Mouse (Mus musculus) midbrain, embryonic 12.5 days (tissue): ENCODE results near the gene Olfr356. TPM values are rescaled to one million over a fixed set of nuclear protein-coding genes. Genes with fewer than 3 reads are reported as not detected.

Experiments used
- ATAC-seq: fragments of 200-750 bp; cut with Nextera tagmentation; 2 replicates; pipeline ENCODE4 v1.8.0; 2017; ENCODE audit warnings: low read depth, moderate TSS enrichment, moderate library complexity; ENCODE audit not compliant: low FRiP score
- H3K27ac ChIP-seq: fragments of 300-500 bp; sonication (generic); replicated peaks from 2 replicates; pipeline ENCODE4 v1.5.1; 2016; ENCODE audit warnings: mild to moderate bottlenecking
- H3K27me3 ChIP-seq: fragments of 300-500 bp; sonication (generic); 2 replicates; pipeline ENCODE4 v1.6.1; 2016; ENCODE audit warnings: mild to moderate bottlenecking
- H3K36me3 ChIP-seq: fragments of 300-500 bp; sonication (generic); 2 replicates; pipeline ENCODE4 v1.6.1; 2016
- H3K4me1 ChIP-seq: fragments of 300-500 bp; sonication (generic); 2 replicates; pipeline ENCODE4 v1.6.1; 2016
- H3K4me2 ChIP-seq: fragments of 300-500 bp; sonication (generic); replicated peaks from 2 replicates; pipeline ENCODE4 v1.6.1; 2016; ENCODE audit warnings: mild to moderate bottlenecking, moderate library complexity
- H3K4me3 ChIP-seq: fragments of 300-500 bp; sonication (generic); 2 replicates; pipeline ENCODE4 v1.5.1; 2016; ENCODE audit warnings: mild to moderate bottlenecking
- H3K9ac ChIP-seq: fragments of 300-500 bp; sonication (generic); replicated peaks from 2 replicates; pipeline ENCODE4 v1.6.1; 2016; ENCODE audit warnings: mild to moderate bottlenecking, moderate library complexity
- H3K9me3 ChIP-seq: fragments of 300-500 bp; sonication (generic); 2 replicates; pipeline ENCODE4 v1.6.1; 2016; ENCODE audit warnings: mild to moderate bottlenecking
- WGBS: fragments of 180-500 bp; shearing (Covaris S2); methylation state at CpG from one replicate; pipeline ENCODE4 v1.1.7; 2016; 5-methylcytosine and 5-hydroxymethylcytosine counted together
- polyA plus RNA-seq: library from polyadenylated mRNA; unstranded; fragments of >200 nt; fragmentation: Nextera tagmentation; extraction: Ambion mirVana; gene quantifications from 2 replicates; pipeline ENCODE4 v1.2.1, GENCODE M21; 2016

The Olfr356 gene
- polyA plus RNA-seq = not detected in 2 replicates

GRCm38 (mm10) chr2:36936821-36937220 is at the start of gene Olfr356:
Gene Olfr356, plus strand, starts transcription at chr2:36937121.
- Histone ChIP-seq H3K36me3 (no peaks in the 10 kb centered on the region), H3K9ac (no peak within 1 kb of the TSS), H3K4me1 (no peaks in the 10 kb centered on the region), H3K9me3 (0 out of 2 replicates have a peak, but pooled peaks cover 12% of the 10 kb centered on the region), H3K27ac (no peak within 1 kb of the TSS), H3K27me3 (no peaks in the 10 kb centered on the region), H3K4me2 (no peak within 1 kb of the TSS), H3K4me3 (no peak within 1 kb of the TSS)
- WGBS = 85% methylated on average over 2 of the region's 2 CpGs
- no peak for ATAC-seq

GRCm38 (mm10) chr2:36892836-36893235 is 44.1 kb upstream of the Olfr356 start, which contains the start of gene Olfr353:
Gene Olfr353, minus strand, starts transcription at chr2:36892936.
- Histone ChIP-seq H3K4me1 (no peaks in the 10 kb centered on the region), H3K36me3 (no peaks in the 10 kb centered on the region), H3K4me3 (no peak within 1 kb of the TSS), H3K4me2 (no peak within 1 kb of the TSS), H3K9me3 (peaks cover 17% of the 10 kb centered on the region), H3K27me3 (no peaks in the 10 kb centered on the region), H3K27ac (no peak within 1 kb of the TSS), H3K9ac (no peak within 1 kb of the TSS)
- ATAC-seq = no peak

GRCm38 (mm10) chr2:36897114-36897513 is 39.8 kb upstream of the Olfr356 start:
- Histone ChIP-seq H3K27me3 (no peaks in the 10 kb centered on the region), H3K9me3 (peaks cover 33% of the 10 kb centered on the region), H3K4me2 (no peak overlapping the region), H3K9ac (no peak overlapping the region), H3K36me3 (no peaks in the 10 kb centered on the region), H3K27ac (no peak overlapping the region), H3K4me3 (no peak overlapping the region), H3K4me1 (no peaks in the 10 kb centered on the region)
- no peak for ATAC-seq

- H3K9ac ChIP-seq = no peak within 1 kb of the TSS
- H3K27ac ChIP-seq = no peak within 1 kb of the TSS
- H3K4me1 ChIP-seq = no peaks in the 10 kb centered on the region
- no peak within 1 kb of the TSS for H3K4me3 ChIP-seq
- H3K27me3 ChIP-seq = no peaks in the 10 kb centered on the region
- peaks cover 20% of the 10 kb centered on the region; the same call in 1 of the 2 replicates for H3K9me3 ChIP-seq
- no peak within 1 kb of the TSS for H3K4me2 ChIP-seq
- H3K36me3 ChIP-seq = no peaks in the 10 kb centered on the region
- ATAC-seq = no peak
Measured at GRCm38 (mm10) chr2:36905380-36905779, 31.5 kb upstream of the Olfr356 start, which contains the start of gene Olfr354. Gene Olfr354, plus strand, starts transcription at chr2:36905680.

GRCm38 (mm10) chr2:36928797-36929196 is 8.1 kb upstream of the Olfr356 start, which contains the start of gene Olfr355:
Gene Olfr355, minus strand, starts transcription at chr2:36928897.
- Histone ChIP-seq H3K27ac (no peak within 1 kb of the TSS), H3K36me3 (no peaks in the 10 kb centered on the region), H3K4me1 (no peaks in the 10 kb centered on the region), H3K4me3 (no peak within 1 kb of the TSS), H3K4me2 (no peak within 1 kb of the TSS), H3K9ac (no peak within 1 kb of the TSS), H3K9me3 (peaks cover 13% of the 10 kb centered on the region), H3K27me3 (no peaks in the 10 kb centered on the region)
- no peak for ATAC-seq

Other genes starting within 250 kb of the Olfr356 start
- not detected in 2 replicates for gene Olfr347, start 205.2 kb upstream of the Olfr356 start, polyA plus RNA-seq
- gene Olfr348, start 152.8 kb upstream of the Olfr356 start, polyA plus RNA-seq = not detected in 2 replicates
- gene Olfr50, start 146.6 kb upstream of the Olfr356 start, polyA plus RNA-seq = not detected in 2 replicates
- not detected in 2 replicates for gene Olfr3, start 120.1 kb upstream of the Olfr356 start, polyA plus RNA-seq
- not detected in 2 replicates for gene Olfr350, start 90.8 kb upstream of the Olfr356 start, polyA plus RNA-seq
- gene Olfr351, start 74.5 kb upstream of the Olfr356 start, polyA plus RNA-seq = not detected in 2 replicates
- not detected in 2 replicates for gene Olfr352, start 68.7 kb upstream of the Olfr356 start, polyA plus RNA-seq
- gene Olfr353, start 44.2 kb upstream of the Olfr356 start, polyA plus RNA-seq = not detected in 2 replicates
- gene Olfr354, start 31.4 kb upstream of the Olfr356 start, polyA plus RNA-seq = not detected in 2 replicates
- not detected in 2 replicates for gene Olfr355, start 8.2 kb upstream of the Olfr356 start, polyA plus RNA-seq
- not detected in 2 replicates for gene Olfr357, start 56.7 kb downstream of the Olfr356 start, polyA plus RNA-seq
- gene Olfr358, start 72.2 kb downstream of the Olfr356 start, polyA plus RNA-seq = not detected in 2 replicates
- not detected in 2 replicates for gene Olfr360, start 128.6 kb downstream of the Olfr356 start, polyA plus RNA-seq
- not detected in 2 replicates for gene Olfr361, start 152.2 kb downstream of the Olfr356 start, polyA plus RNA-seq
- gene Olfr362, start 180.8 kb downstream of the Olfr356 start, polyA plus RNA-seq = not detected in 2 replicates
- not detected in 2 replicates for gene Olfr364-ps1, start 202.2 kb downstream of the Olfr356 start, polyA plus RNA-seq